9 mouse cellular contexts compared by ENCODE assay signal in the genomic region with DNA sequence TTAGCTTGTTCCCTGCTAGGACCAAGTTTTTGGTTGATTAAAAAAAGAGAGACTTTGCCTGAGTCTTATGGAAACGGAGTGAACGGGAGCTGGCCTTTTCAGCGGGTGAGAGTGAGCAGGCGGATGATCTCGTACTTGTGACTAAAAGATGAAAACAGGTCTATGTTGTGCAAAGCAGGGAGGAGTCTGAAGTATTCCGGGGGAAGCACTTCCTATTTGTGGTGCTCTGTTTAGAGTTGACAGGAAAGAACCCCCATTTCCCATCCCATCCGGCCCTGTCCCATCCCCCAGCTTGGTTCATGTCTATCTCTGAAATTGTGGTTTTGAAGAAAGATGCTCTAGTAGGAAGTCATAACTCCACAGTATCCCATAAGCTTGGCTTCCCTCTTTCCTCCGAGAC. TPM values are rescaled to one million over a fixed set of nuclear protein-coding genes. Genes with fewer than 3 reads are reported as not detected.
DNase-seq lines count a peak whose midpoint lies in the region; ATAC-seq and TF ChIP-seq lines count a peak whose summit lies in the region.
"Had no signal": no experiment of that assay in that cellular context is flagged by ENCODE, and none has a peak within 500 bp of the region (broad histone marks: within the 10 kb centered on the region; RNA-seq: fewer than 3 reads in every experiment).

No protein-coding gene starts in this region.

- no peak for ATAC-seq in embryonic facial prominence, embryonic 11.5 days (replicated peaks; ENCODE audit: insufficient number of reproducible peaks, low FRiP score, low TSS enrichment, low read depth)
- no peak for ATAC-seq in intestine, embryonic 14.5 days (replicated peaks; ENCODE audit: low FRiP score, low TSS enrichment, low read depth)
- no peak for ATAC-seq in neural tube, embryonic 12.5 days (ENCODE audit: low FRiP score, low read depth)
- no peak for ATAC-seq in megakaryocyte progenitor cell, adult 5-6 weeks (replicated peaks; ENCODE audit: poor library complexity)

- no peak overlapping the region; the same call in 1 of the 2 replicates for H3K9ac ChIP-seq in embryonic facial prominence, embryonic 11.5 days (replicated peaks; ENCODE audit: low read length)
- H3K9ac ChIP-seq in intestine, embryonic 14.5 days (ENCODE audit: low read length): peak overlapping the region; percentile 74
- H3K9ac ChIP-seq in neural tube, embryonic 12.5 days: peak overlapping the region; percentile 78

- no peak for DNase-seq in layer of hippocampus, adult 2 months (ENCODE audit: low spot score in 2 of 2)
- no peak for DNase-seq in layer of hippocampus, adult 11-12 months (ENCODE audit: low spot score)
- no peak for DNase-seq in embryonic facial prominence, embryonic 11.5 days (ENCODE audit: low spot score)
- no peak for DNase-seq in intestine, embryonic 14.5 days (ENCODE audit: low spot score)
- no peak for DNase-seq in retina, postnatal 1 day
- no peak for DNase-seq in thymus, adult 18-20 months
- DNase-seq: lung, postnatal 4 days had no signal

- 21% methylated on average over 8 of the region's 8 CpGs for WGBS in embryonic facial prominence, embryonic 11.5 days
- WGBS in intestine, embryonic 14.5 days: 27% methylated on average over 8 of the region's 8 CpGs
- 34% methylated on average over 8 of the region's 8 CpGs for WGBS in neural tube, embryonic 12.5 days

- H3K27me3 ChIP-seq in embryonic facial prominence, embryonic 11.5 days (ENCODE audit: control insufficient read depth, insufficient read depth, low read length): no peaks in the 10 kb centered on the region
- no peaks in the 10 kb centered on the region for H3K27me3 ChIP-seq in intestine, embryonic 14.5 days (replicated peaks; ENCODE audit: control insufficient read depth, insufficient read depth, low read length)
- no peaks in the 10 kb centered on the region for H3K27me3 ChIP-seq in neural tube, embryonic 12.5 days (replicated peaks)

- H3K9me3 ChIP-seq in embryonic facial prominence, embryonic 11.5 days (replicated peaks; ENCODE audit: control insufficient read depth, low read length): no peaks in the 10 kb centered on the region
- no peaks in the 10 kb centered on the region for H3K9me3 ChIP-seq in intestine, embryonic 14.5 days (ENCODE audit: control insufficient read depth, low read length)
- H3K9me3 ChIP-seq in neural tube, embryonic 12.5 days: no peaks in the 10 kb centered on the region

- H3K36me3 ChIP-seq in embryonic facial prominence, embryonic 11.5 days (replicated peaks; ENCODE audit: control insufficient read depth, insufficient read depth, low read depth, low read length): no peaks in the 10 kb centered on the region; the same call in none of the 2 replicates
- H3K36me3 ChIP-seq in intestine, embryonic 14.5 days (ENCODE audit: control insufficient read depth, insufficient read depth, low read length): peaks cover 26% of the 10 kb centered on the region
- H3K36me3 ChIP-seq in neural tube, embryonic 12.5 days: peaks cover 26% of the 10 kb centered on the region

- no peak for TF ChIP-seq CTCF in layer of hippocampus, adult 2 months (conservative IDR thresholded peaks at IDR 0.05)

- peak overlapping the region; percentile 80 for H3K4me2 ChIP-seq in embryonic facial prominence, embryonic 11.5 days (ENCODE audit: low read depth, low read length)
- peak overlapping the region; percentile 91 for H3K4me2 ChIP-seq in intestine, embryonic 14.5 days (ENCODE audit: low read length)
- peak overlapping the region; percentile 99 for H3K4me2 ChIP-seq in neural tube, embryonic 12.5 days (replicated peaks)

- peak overlapping the region; percentile 92; the same call in 1 of the 2 replicates for H3K27ac ChIP-seq in layer of hippocampus, adult 2 months
- H3K27ac ChIP-seq in embryonic facial prominence, embryonic 11.5 days (replicated peaks; ENCODE audit: low read depth, low read length): no peak overlapping the region
- H3K27ac ChIP-seq in intestine, embryonic 14.5 days (ENCODE audit: low read depth): no peak overlapping the region
- H3K27ac ChIP-seq in neural tube, embryonic 12.5 days: no peak overlapping the region

- H3K4me1 ChIP-seq in embryonic facial prominence, embryonic 11.5 days (ENCODE audit: control insufficient read depth, insufficient read depth, low read length): no peaks in the 10 kb centered on the region
- peaks cover 10% of the 10 kb centered on the region for H3K4me1 ChIP-seq in intestine, embryonic 14.5 days (replicated peaks; ENCODE audit: control insufficient read depth, insufficient read depth, low read length)
- H3K4me1 ChIP-seq in neural tube, embryonic 12.5 days: peaks cover 14% of the 10 kb centered on the region

- peak overlapping the region; percentile 68 for H3K4me3 ChIP-seq in layer of hippocampus, adult 2 months
- peak overlapping the region; percentile 95 for H3K4me3 ChIP-seq in embryonic facial prominence, embryonic 11.5 days (ENCODE audit: low read depth, low read length)
- peak overlapping the region; percentile 94 for H3K4me3 ChIP-seq in intestine, embryonic 14.5 days (ENCODE audit: low read depth, low read length)
- H3K4me3 ChIP-seq in neural tube, embryonic 12.5 days: peak overlapping the region; percentile 92

RNA-seq across cellular contexts. Expression of gene Grpel1, which starts 1.1 kb away (rescaled TPM):
- 10 to 100 TPM; 24.0 to 24.5 TPM for total RNA-seq in layer of hippocampus, adult 2 months (2021)
- 61.3 and 61.4 TPM in 2 replicates for polyA plus RNA-seq in embryonic facial prominence, embryonic 11.5 days (2014; fragmentation: Nextera tagmentation; extraction: Ambion mirVana)
- 66.5 and 68.0 TPM in 2 replicates for polyA plus RNA-seq in intestine, embryonic 14.5 days (2014; fragmentation: Nextera tagmentation; extraction: Ambion mirVana)
- 46.1 and 48.2 TPM in 2 replicates for polyA plus RNA-seq in neural tube, embryonic 12.5 days (2016; fragmentation: Nextera tagmentation; extraction: Ambion mirVana)
- total RNA-seq in megakaryocyte progenitor cell, adult 5-6 weeks (2015): 41.3 and 43.7 TPM in 2 replicates
- total RNA-seq in megakaryocyte progenitor cell, adult 5-6 weeks (2017): 34.4 and 35.2 TPM in 2 replicates

RNA-seq across cellular contexts. Expression of gene Tada2b, which starts 18.2 kb away (rescaled TPM):
- total RNA-seq in layer of hippocampus, adult 2 months (2021): 10 to 100 TPM; 36.9 to 37.2 TPM
- polyA plus RNA-seq in embryonic facial prominence, embryonic 11.5 days (2014; fragmentation: Nextera tagmentation; extraction: Ambion mirVana): 3.1 and 3.5 TPM in 2 replicates
- 2.8 and 3.5 TPM in 2 replicates for polyA plus RNA-seq in intestine, embryonic 14.5 days (2014; fragmentation: Nextera tagmentation; extraction: Ambion mirVana)
- 2.5 and 2.7 TPM in 2 replicates for polyA plus RNA-seq in neural tube, embryonic 12.5 days (2016; fragmentation: Nextera tagmentation; extraction: Ambion mirVana)
- total RNA-seq in megakaryocyte progenitor cell, adult 5-6 weeks (2015): 10.8 and 12.2 TPM in 2 replicates
- total RNA-seq in megakaryocyte progenitor cell, adult 5-6 weeks (2017): 20.6 and 21.5 TPM in 2 replicates

RNA-seq across cellular contexts. Expression of gene Ccdc96, which starts 18.5 kb away (rescaled TPM):
- 1 to 10 TPM in 1 of 2 experiments, under 1 TPM in 1; 0.91 to 1.3 TPM for total RNA-seq in layer of hippocampus, adult 2 months (2021)
- 0.74 and 1.1 TPM in 2 replicates for polyA plus RNA-seq in embryonic facial prominence, embryonic 11.5 days (2014; fragmentation: Nextera tagmentation; extraction: Ambion mirVana)
- polyA plus RNA-seq in intestine, embryonic 14.5 days (2014; fragmentation: Nextera tagmentation; extraction: Ambion mirVana): 0.20 and 0.27 TPM in 2 replicates
- polyA plus RNA-seq in neural tube, embryonic 12.5 days (2016; fragmentation: Nextera tagmentation; extraction: Ambion mirVana): 4.0 and 4.6 TPM in 2 replicates
- total RNA-seq in megakaryocyte progenitor cell, adult 5-6 weeks (2015): 0.02 and 0.05 TPM in 2 replicates
- total RNA-seq in megakaryocyte progenitor cell, adult 5-6 weeks (2017): 0.25 TPM in 1 of 2 replicates, not detected in the other
